Mouse (Mus musculus): ENCODE measurements at regions not wholly inside any gene's neighbourhood (a gene's known extent, or its start where the extent isn't known, plus 50 kb on each side); places are given as distances from the start of the nearest gene placed in this dataset.

DNA sequence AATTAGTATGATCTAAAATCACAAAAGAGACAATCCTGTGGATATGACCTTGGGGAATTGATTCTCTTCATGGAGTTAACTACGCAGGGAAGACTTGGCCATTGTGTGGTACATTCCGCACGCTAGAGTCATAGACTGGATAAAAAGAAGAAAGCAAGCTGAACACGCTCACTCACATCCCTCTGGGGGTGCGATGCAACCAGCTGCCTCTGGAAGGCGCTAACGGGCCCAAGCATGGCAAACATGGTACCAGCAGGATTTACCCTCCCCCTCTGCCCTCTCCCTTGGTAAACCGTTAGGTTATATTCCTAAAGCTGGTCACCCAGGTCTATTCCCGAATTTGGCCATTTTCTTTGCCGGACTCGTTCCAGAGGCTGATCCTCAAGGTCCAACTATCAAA lies 102.2 kb upstream of the Dazl start:
- TF ChIP-seq CTCF (IDR thresholded peaks at IDR 0.05; ENCODE audit: low read depth) (no peak), EP300 (optimal IDR thresholded peaks at IDR 0.05) (no peak)
